Mouse (Mus musculus): ENCODE data around the gene Hist2h2aa1. TPM values are rescaled to one million over a fixed set of nuclear protein-coding genes. Genes with fewer than 3 reads are reported as not detected.
"Not testable (repeated sequence)": the region's sequence is repeated elsewhere in the genome, so short reads cannot be mapped to it uniquely, and the experiment has no call there.

Gene Hist2h2aa1
- 16.9 and 21.5 TPM in 2 replicates for polyA plus RNA-seq (2015; fragmentation: Nextera tagmentation; extraction: Ambion mirVana)

GRCm38 (mm10) chr3:96245003-96245886 is at the start of gene Hist2h2aa1:
Gene Hist2h2aa1 (plus strand): TSS chr3:96245497.
- H3K36me3 ChIP-seq (ENCODE audit: control insufficient read depth, insufficient read depth, low read length); H3K27me3 ChIP-seq (ENCODE audit: control insufficient read depth, insufficient read depth, low read depth, low read length); H3K9me3 ChIP-seq (ENCODE audit: control insufficient read depth, low read length): not testable (repeated sequence)
- H3K4me3 ChIP-seq (ENCODE audit: low read length) = peak within 1 kb of the TSS; percentile 58
- peak within 1 kb of the TSS; percentile 67 for H3K4me2 ChIP-seq (ENCODE audit: low read depth, low read length)
- peak within 1 kb of the TSS; percentile 99 for H3K27ac ChIP-seq (ENCODE audit: low read length)
- WGBS = under 1% methylated on average over 33 of the region's 88 CpGs
- peak; percentile 87 for ATAC-seq (ENCODE audit: low read depth)
- H3K4me1 ChIP-seq (replicated peaks; ENCODE audit: control insufficient read depth, insufficient read depth, low read length) = peaks cover 26% of the 10 kb centered on the region
- peak within 1 kb of the TSS; percentile 87 for H3K9ac ChIP-seq (ENCODE audit: low read length)

- Histone ChIP-seq H3K9me3 (ENCODE audit: control insufficient read depth, low read length) (no peaks in the 10 kb centered on the region), H3K4me3 (ENCODE audit: low read length) (no peak overlapping the region), H3K4me1 (replicated peaks; ENCODE audit: control insufficient read depth, insufficient read depth, low read length) (peaks cover 13% of the 10 kb centered on the region; the same call in 1 of the 2 replicates), H3K36me3 (ENCODE audit: control insufficient read depth, insufficient read depth, low read length) (no peaks in the 10 kb centered on the region), H3K27me3 (ENCODE audit: control insufficient read depth, insufficient read depth, low read depth, low read length) (no peaks in the 10 kb centered on the region), H3K9ac (ENCODE audit: low read length) (no peak overlapping the region), H3K4me2 (ENCODE audit: low read depth, low read length) (no peak overlapping the region), H3K27ac (ENCODE audit: low read length) (no peak overlapping the region)
- 86% methylated on average over 11 of the region's 11 CpGs for WGBS
- ATAC-seq (ENCODE audit: low read depth) = no peak
Measured at GRCm38 (mm10) chr3:96195616-96196313, 49.5 kb upstream of the Hist2h2aa1 start.

- WGBS = 21% methylated on average over 27 of the region's 27 CpGs
- Histone ChIP-seq H3K36me3 (ENCODE audit: control insufficient read depth, insufficient read depth, low read length) (no peaks in the 10 kb centered on the region), H3K4me3 (ENCODE audit: low read length) (peak overlapping the region; percentile 86), H3K27me3 (ENCODE audit: control insufficient read depth, insufficient read depth, low read depth, low read length) (no peaks in the 10 kb centered on the region), H3K27ac (ENCODE audit: low read length) (peak overlapping the region; percentile 96), H3K4me2 (ENCODE audit: low read depth, low read length) (peak overlapping the region; percentile 97), H3K4me1 (replicated peaks; ENCODE audit: control insufficient read depth, insufficient read depth, low read length) (peaks cover 13% of the 10 kb centered on the region; the same call in 1 of the 2 replicates), H3K9me3 (ENCODE audit: control insufficient read depth, low read length) (no peaks in the 10 kb centered on the region), H3K9ac (ENCODE audit: low read length) (peak overlapping the region; percentile 91)
- no peak for ATAC-seq (ENCODE audit: low read depth)
Measured at GRCm38 (mm10) chr3:96196437-96197128, 48.7 kb upstream of the Hist2h2aa1 start.

GRCm38 (mm10) chr3:96197129-96197749 is 48.1 kb upstream of the Hist2h2aa1 start:
- WGBS = under 1% methylated on average over 50 of the region's 50 CpGs

GRCm38 (mm10) chr3:96198181-96198580 is 47.1 kb upstream of the Hist2h2aa1 start:
- ATAC-seq (ENCODE audit: low read depth) = peak; percentile 27; the same call in 1 of the 2 replicates
- WGBS = 7% methylated on average over 6 of the region's 6 CpGs
- peak overlapping the region; percentile 97 for H3K4me2 ChIP-seq (ENCODE audit: low read depth, low read length)
- H3K4me1 ChIP-seq (replicated peaks; ENCODE audit: control insufficient read depth, insufficient read depth, low read length) = peaks cover 13% of the 10 kb centered on the region; the same call in 1 of the 2 replicates
- H3K9me3 ChIP-seq (ENCODE audit: control insufficient read depth, low read length) = no peaks in the 10 kb centered on the region
- peak overlapping the region; percentile 86 for H3K4me3 ChIP-seq (ENCODE audit: low read length)
- H3K9ac ChIP-seq (ENCODE audit: low read length) = peak overlapping the region; percentile 60
- no peaks in the 10 kb centered on the region for H3K27me3 ChIP-seq (ENCODE audit: control insufficient read depth, insufficient read depth, low read depth, low read length)
- no peaks in the 10 kb centered on the region for H3K36me3 ChIP-seq (ENCODE audit: control insufficient read depth, insufficient read depth, low read length)
- H3K27ac ChIP-seq (ENCODE audit: low read length) = peak overlapping the region; percentile 50

More at GRCm38 (mm10) chr3:96197129-96197749, 48.1 kb upstream of the Hist2h2aa1 start:
- ATAC-seq (ENCODE audit: low read depth) = peak; percentile 95
- Histone ChIP-seq H3K4me2 (ENCODE audit: low read depth, low read length) (peak overlapping the region; percentile 97), H3K9ac (ENCODE audit: low read length) (peak overlapping the region; percentile 91), H3K27ac (ENCODE audit: low read length) (peak overlapping the region; percentile 96), H3K27me3 (ENCODE audit: control insufficient read depth, insufficient read depth, low read depth, low read length) (no peaks in the 10 kb centered on the region), H3K36me3 (ENCODE audit: control insufficient read depth, insufficient read depth, low read length) (no peaks in the 10 kb centered on the region), H3K4me3 (ENCODE audit: low read length) (peak overlapping the region; percentile 86), H3K9me3 (ENCODE audit: control insufficient read depth, low read length) (no peaks in the 10 kb centered on the region), H3K4me1 (replicated peaks; ENCODE audit: control insufficient read depth, insufficient read depth, low read length) (peaks cover 13% of the 10 kb centered on the region; the same call in 1 of the 2 replicates)

- H3K27ac ChIP-seq (ENCODE audit: low read length); H3K4me3 ChIP-seq (ENCODE audit: low read length); H3K9me3 ChIP-seq (ENCODE audit: control insufficient read depth, low read length); H3K36me3 ChIP-seq (ENCODE audit: control insufficient read depth, insufficient read depth, low read length); ATAC-seq (ENCODE audit: low read depth); H3K27me3 ChIP-seq (ENCODE audit: control insufficient read depth, insufficient read depth, low read depth, low read length); H3K9ac ChIP-seq (ENCODE audit: low read length): not testable (repeated sequence)
- H3K4me2 ChIP-seq (ENCODE audit: low read depth, low read length) = peak overlapping the region; percentile 97; the same call in 1 of the 2 replicates
- H3K4me1 ChIP-seq (replicated peaks; ENCODE audit: control insufficient read depth, insufficient read depth, low read length) = peaks cover 13% of the 10 kb centered on the region; the same call in 1 of the 2 replicates
- WGBS = 23% methylated on average over 6 of the region's 8 CpGs
Measured at GRCm38 (mm10) chr3:96198601-96199251, 46.6 kb upstream of the Hist2h2aa1 start.

GRCm38 (mm10) chr3:96199731-96200130 is 45.6 kb upstream of the Hist2h2aa1 start:
- no peaks in the 10 kb centered on the region for H3K27me3 ChIP-seq (ENCODE audit: control insufficient read depth, insufficient read depth, low read depth, low read length)
- no peak overlapping the region for H3K4me2 ChIP-seq (ENCODE audit: low read depth, low read length)
- peaks cover 13% of the 10 kb centered on the region; the same call in 1 of the 2 replicates for H3K4me1 ChIP-seq (replicated peaks; ENCODE audit: control insufficient read depth, insufficient read depth, low read length)
- no peaks in the 10 kb centered on the region for H3K36me3 ChIP-seq (ENCODE audit: control insufficient read depth, insufficient read depth, low read length)
- 30% methylated on average over 2 of the region's 2 CpGs for WGBS
- no peak overlapping the region for H3K27ac ChIP-seq (ENCODE audit: low read length)
- no peak overlapping the region for H3K9ac ChIP-seq (ENCODE audit: low read length)
- no peaks in the 10 kb centered on the region for H3K9me3 ChIP-seq (ENCODE audit: control insufficient read depth, low read length)
- H3K4me3 ChIP-seq (ENCODE audit: low read length) = no peak overlapping the region
- no peak for ATAC-seq (ENCODE audit: low read depth)

- ATAC-seq (ENCODE audit: low read depth) = no peak
- H3K27me3 ChIP-seq (ENCODE audit: control insufficient read depth, insufficient read depth, low read depth, low read length) = no peaks in the 10 kb centered on the region
- no peaks in the 10 kb centered on the region for H3K9me3 ChIP-seq (ENCODE audit: control insufficient read depth, low read length)
Measured at GRCm38 (mm10) chr3:96207819-96208218, 37.5 kb upstream of the Hist2h2aa1 start.

More at GRCm38 (mm10) chr3:96207819-96208218, 37.5 kb upstream of the Hist2h2aa1 start:
- H3K4me3 ChIP-seq (ENCODE audit: low read length) = no peak overlapping the region
- WGBS = 73% methylated on average over 3 of the region's 3 CpGs
- H3K36me3 ChIP-seq (ENCODE audit: control insufficient read depth, insufficient read depth, low read length) = no peaks in the 10 kb centered on the region
- H3K4me2 ChIP-seq (ENCODE audit: low read depth, low read length) = no peak overlapping the region
- H3K4me1 ChIP-seq (replicated peaks; ENCODE audit: control insufficient read depth, insufficient read depth, low read length) = no peaks in the 10 kb centered on the region
- no peak overlapping the region for H3K27ac ChIP-seq (ENCODE audit: low read length)
- no peak overlapping the region for H3K9ac ChIP-seq (ENCODE audit: low read length)
